Mouse (Mus musculus): Measurements from ENCODE around the gene Srebf1. TPM values are rescaled to one million over a fixed set of nuclear protein-coding genes. Genes with fewer than 3 reads are reported as not detected.

The Srebf1 gene
- total RNA-seq, 2 experiments from 2014 or later, result 41.5 to 43.0 TPM

DNA sequence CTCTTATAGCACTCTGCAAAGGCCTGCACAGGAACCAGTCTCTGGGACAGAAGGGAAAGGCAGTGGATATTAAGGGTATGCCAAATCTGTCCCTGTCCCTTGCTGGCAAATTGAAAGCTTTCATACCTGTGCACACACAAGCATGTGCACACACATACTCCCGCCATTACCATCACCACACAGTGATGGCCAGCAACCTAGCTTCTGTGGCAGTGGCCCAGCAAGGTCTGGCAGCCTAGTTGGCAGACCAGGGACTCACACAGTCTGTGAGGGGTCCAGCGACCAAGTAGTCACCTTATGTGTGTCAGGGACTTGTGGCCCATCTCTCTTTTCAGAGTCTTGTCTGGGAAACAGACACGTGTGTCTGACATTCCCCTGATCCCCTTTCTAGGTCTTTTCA, 11.2 kb downstream of the Srebf1 start:
- intact Hi-C loops (cut with DNase I), result no loop called here
- no peak for DNase-seq (ENCODE audit: extremely low spot score in 1 of 2, low spot score in 2 of 2)

DNA sequence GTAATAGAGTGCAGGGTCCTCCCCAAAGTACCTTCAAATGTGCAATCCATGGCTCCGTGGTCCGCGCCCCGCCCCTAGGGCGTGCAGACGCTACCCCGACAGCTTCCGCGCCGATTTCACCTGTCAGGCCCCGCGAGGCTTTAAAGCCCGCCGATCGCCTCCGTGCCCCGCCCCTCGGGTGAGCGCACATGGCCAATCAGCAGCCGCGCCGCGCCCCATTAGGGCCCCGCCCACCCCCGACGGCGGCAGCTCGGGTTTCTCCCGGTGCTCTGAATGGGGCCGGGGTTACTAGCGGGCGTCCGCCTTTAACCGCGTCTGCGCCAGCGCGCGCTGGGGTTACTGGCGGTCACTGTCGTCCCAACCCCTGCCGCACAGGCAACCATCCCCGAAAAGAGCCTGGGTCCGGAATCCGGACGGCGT, 12.1 kb downstream of the Srebf1 start:
- intact Hi-C loops (cut with DNase I), result no loop called here
- DNase-seq (ENCODE audit: extremely low spot score in 1 of 2, low spot score in 2 of 2), result peak; percentile 79 to 97

DNA sequence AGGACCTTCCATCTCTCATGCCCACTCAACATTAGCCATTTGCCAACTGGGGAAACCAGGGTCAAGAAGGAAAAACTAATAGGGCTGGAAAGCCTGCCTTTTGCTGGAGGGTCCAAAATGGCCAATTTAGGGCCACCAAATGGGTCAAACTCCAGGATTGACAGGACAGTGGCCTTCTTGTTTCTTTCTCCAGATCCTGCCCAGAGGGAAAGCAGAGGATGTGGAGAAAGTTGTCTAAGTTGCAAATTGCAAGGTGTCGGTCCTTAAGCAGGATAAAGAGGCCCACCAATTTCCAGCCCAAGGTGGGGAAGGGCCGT, 12.5 kb downstream of the Srebf1 start:
- DNase-seq (ENCODE audit: extremely low spot score in 1 of 2, low spot score in 2 of 2), result no peak
- intact Hi-C loops (cut with DNase I), result no loop called here

DNA sequence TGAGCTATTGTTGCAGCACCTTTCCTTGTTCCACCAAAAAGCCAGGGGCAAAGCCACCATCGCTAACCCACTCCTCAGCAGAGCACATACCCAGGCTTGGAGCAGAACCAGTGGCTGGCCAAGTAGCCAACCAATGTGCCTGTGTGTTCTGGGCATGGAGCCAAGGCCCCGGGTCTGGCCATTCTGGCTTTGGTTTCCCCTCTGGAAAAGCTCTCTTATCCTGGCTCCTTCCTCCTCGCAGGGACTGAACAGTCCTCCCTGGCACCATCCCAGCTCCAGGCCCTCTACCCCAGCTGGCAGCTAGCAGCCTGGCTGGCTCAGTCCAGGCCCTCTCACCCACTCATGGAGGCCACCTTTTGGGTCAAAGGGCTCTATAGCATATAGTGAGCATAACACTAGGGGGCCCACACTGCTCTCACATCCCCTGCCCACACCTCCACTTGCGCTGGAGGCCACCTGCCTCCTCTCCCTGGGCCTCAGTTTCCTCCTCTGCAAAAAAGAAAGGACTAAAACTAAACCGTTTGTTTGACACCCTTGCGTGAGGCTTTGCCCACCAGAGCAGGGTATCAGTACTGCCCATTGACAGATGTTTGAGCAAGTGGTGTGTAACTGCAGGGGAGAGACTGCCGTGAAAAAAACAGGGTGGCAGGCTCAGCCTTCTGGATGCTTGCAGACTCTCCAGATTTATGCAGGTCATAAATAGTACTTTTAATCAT, 13.0 kb downstream of the Srebf1 start:
- DNase-seq (ENCODE audit: extremely low spot score in 1 of 2, low spot score in 2 of 2), result peak; percentile 89 to 90
- intact Hi-C loops (cut with DNase I), result no loop called here

DNA sequence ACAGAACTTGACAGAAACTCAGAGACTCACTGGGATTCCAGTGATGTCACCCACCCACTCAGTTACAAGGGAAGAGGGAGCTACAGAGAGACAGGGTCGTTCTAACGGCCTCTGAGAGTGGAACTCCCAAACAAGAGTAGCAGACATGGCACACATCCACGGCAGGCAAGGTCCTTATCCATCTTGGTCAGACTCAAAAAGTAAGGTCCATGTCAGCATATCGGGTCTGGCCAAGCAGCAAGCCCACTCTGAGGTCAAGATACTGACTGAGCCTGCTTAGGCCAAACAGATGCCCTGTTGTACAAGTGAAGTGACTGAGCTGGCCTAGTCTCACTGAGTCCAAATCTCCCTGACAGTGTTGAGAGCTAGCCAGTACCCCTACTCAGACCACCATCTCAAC, 13.7 kb downstream of the Srebf1 start:
- DNase-seq (ENCODE audit: extremely low spot score in 1 of 2, low spot score in 2 of 2), result no peak
- intact Hi-C loops (cut with DNase I), result no loop called here

DNA sequence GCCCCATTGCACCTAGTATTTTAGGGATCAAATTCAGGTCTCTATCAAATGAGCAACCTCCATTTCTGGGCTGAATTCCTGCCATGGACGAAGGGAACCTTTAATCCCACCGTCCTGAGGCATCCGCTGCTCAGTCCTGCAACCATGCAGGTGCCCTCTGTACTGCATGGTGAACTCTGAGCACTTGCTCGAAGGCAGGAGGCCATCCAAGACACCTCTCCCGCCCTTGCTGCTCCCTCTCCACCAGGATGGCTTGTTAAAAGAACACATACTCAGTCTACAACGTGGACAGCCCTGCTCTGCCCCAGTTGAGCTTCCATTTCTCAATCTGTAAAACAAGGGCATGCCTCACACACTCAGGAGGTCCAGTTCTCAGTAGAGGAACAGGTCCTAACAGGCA, 14.2 kb downstream of the Srebf1 start:
- intact Hi-C loops (cut with DNase I), result no loop called here
- DNase-seq (ENCODE audit: extremely low spot score in 1 of 2, low spot score in 2 of 2), result no peak

DNA sequence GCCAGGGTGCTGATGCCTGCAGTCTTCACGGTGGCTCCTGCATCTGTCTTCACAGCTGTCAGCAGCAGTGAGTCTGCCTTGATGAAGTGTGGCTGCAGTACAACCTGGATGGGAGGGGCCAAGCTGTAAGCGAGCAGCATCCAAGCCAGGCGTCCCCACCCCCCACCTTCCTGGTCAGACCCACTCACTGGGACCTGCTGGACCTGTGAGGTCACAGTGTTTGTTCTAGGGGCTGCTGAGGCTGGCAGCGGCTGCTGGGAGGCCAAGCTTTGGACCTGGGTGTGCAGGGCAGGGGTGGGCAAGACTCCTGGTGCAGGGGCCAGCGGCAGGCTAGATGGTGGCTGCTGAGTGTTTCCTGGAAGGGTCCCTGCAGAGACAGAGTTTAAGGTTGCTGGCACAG, 16.2 kb downstream of the Srebf1 start:
- intact Hi-C loops (cut with DNase I), result no loop called here
- peak in 1 of 2 experiments; percentile 51 for DNase-seq (ENCODE audit: extremely low spot score in 1 of 2, low spot score in 2 of 2)

DNA sequence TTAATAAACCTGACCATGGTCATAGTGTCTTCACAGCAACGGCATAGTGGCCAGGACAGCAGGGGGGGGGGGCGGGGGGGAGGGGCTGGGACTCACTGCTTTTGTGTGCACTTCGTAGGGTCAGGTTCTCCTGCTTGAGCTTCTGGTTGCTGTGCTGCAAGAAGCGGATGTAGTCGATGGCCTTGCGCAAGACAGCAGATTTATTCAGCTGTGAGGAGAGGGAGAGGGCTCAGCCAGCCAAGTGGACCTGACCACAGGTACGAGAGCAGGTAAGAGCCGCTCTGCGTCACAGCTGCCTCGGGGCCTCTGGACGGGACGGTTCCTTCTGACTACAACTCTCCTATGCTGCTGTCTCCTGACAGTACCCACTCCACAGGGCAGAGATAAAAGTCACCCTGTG, 17.4 kb downstream of the Srebf1 start:
- intact Hi-C loops (cut with DNase I), result no loop called here
- no peak for DNase-seq (ENCODE audit: extremely low spot score in 1 of 2, low spot score in 2 of 2)

DNA sequence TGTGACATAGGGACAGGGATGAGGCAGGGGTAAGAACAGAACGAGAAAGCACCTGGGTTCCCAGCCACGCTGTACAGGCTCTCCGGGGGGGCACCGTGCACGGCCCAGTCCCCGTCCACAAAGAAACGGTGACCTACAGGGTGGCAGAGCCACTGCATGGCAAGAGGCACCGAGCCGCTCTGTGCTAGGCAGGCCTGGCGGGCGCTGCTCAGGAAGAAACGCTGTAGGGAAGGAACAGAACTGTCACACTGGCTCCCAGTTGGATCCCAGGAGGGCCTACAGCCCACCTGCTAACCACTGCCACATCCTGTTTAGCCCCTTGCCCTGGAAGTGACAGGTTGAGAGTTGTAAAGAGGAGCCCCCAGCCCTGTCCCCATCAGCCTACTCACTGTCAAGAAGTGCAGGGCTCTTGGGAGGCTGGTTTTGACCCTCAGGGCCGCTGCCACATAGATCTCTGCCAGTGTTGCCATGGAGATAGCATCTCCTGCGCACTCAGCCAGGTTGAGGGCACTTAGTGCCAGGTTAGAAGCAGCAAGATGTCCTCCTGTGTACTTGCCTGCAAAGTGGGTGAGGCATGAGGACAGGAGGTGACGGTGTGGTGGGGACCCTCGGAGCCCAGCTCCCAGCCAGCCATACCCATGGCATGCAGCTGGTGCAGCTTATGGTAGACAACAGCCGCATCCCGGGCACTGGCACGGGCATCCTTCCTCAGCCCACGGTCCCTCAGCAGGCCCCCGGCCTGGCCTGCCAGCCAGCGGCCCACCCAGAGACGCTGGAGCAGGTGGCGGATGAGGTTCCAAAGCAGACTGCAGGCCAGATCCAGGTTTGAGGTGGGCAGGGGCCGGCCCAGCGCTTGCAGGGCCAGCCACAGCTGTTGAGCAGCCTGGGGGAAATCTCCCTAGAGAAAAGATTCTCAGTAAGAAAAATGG, 19.4 kb downstream of the Srebf1 start:
- DNase-seq (ENCODE audit: extremely low spot score in 1 of 2, low spot score in 2 of 2), result no peak
- intact Hi-C loops (cut with DNase I), result no loop called here

DNA sequence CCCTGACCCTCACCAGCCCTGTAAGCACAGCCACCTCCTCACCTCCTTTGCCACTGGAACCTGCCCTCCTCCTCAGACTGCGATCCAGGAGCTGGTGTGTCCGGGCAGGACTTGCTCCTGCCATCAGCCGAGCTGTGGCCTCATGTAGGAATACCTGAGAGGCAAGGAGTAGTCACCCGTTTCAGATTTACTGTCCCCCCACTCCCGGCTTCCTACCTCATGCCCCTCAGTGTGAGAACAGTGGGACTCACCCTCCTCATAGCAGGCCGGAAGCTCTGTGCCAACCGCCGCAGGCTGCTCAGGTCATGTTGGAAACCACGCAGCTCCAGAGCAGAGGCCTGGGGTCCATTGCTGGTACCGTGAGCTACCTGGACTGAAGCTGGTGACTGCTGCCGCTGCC, 22.0 kb downstream of the Srebf1 start:
- DNase-seq (ENCODE audit: extremely low spot score in 1 of 2, low spot score in 2 of 2), result no peak
- intact Hi-C loops (cut with DNase I), result no loop called here

DNA sequence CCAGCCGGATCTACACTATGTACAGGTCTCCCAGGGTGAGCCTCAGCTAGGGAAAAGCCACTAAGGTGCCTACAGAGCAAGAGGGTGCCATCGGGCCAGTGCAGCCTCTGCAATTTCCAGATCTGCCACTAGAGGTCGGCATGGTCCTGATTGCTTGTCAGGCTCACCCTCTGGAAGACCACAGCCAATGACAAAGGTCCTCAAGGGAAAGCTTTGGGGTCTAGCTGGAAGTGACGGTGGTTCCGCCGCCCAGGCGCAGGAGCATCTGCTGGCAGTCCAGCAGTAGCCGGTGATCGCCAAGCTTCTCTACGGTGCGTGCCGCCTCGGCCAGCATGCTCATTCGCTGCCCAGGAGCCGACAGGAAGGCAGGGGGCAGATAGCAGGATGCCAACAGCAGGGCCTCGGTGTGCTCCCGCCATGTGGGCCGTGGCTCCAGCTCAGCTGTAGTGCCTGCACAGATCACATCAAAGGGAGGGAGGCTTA, 22.6 kb downstream of the Srebf1 start:
- peak; percentile 89 for DNase-seq (ENCODE audit: extremely low spot score in 1 of 2, low spot score in 2 of 2)
- intact Hi-C loops (cut with DNase I), result loop anchor here (2.0 to 5.0 kb wide), 2 partner anchors 93 to 213 kb away; no protein-coding TSS in a partner anchor

DNA sequence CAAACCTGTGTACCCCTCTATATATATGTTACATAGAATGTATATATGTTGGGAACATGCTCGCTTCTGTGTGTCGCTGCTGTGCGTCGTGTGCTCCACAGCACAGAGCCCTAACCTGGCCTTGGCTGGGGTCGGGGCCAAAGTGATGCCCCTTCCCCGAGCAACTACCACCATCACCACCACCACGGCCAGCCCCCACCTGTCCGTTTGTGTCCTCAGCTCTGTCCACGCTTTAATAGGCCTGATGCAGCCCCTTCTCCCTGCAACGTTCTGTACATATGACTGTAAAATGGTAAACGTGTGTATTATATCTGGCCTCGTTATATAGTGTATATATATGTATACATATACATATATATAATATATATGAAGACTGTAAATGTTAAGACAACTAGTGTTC, 23.7 kb downstream of the Srebf1 start:
- DNase-seq (ENCODE audit: extremely low spot score in 1 of 2, low spot score in 2 of 2), result no peak
- intact Hi-C loops (cut with DNase I), result loop anchor here (2.0 to 5.0 kb wide), 2 partner anchors 94 to 214 kb away; no protein-coding TSS in a partner anchor

DNA sequence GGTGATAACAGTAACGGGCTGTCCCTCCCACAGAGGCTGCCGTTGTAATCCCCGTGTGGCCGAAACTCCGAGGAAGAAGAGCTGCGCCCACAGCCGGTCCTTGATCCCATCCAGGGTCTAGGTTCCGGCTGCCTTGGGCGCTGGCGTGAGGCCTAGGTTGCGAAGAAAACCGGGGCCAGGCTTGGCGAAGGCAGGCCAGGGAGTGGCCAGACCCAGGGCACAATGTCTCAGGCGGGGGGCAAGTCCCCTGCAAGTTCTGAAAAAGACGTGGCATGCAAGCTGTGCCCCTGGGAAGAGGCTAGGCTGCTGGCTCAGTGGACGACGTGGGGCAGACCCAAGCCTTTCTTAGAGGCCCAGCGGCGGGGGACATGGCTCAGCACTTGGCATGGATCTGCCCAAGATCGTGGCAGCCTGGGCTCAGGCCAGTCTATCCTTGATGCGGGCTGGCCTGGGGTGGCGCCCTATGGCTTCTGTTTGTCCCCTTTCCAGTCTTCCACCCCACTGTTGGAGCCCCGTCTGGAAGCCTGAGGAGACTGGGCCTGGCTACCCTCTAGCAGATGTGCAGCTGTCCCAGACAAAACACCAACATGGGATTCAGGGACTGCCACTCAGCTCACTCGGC, 24.3 kb downstream of the Srebf1 start:
- intact Hi-C loops (cut with DNase I), result loop anchor here (2.0 to 5.0 kb wide), 2 partner anchors 95 to 214 kb away; no protein-coding TSS in a partner anchor
- DNase-seq (ENCODE audit: extremely low spot score in 1 of 2, low spot score in 2 of 2), result no peak

DNA sequence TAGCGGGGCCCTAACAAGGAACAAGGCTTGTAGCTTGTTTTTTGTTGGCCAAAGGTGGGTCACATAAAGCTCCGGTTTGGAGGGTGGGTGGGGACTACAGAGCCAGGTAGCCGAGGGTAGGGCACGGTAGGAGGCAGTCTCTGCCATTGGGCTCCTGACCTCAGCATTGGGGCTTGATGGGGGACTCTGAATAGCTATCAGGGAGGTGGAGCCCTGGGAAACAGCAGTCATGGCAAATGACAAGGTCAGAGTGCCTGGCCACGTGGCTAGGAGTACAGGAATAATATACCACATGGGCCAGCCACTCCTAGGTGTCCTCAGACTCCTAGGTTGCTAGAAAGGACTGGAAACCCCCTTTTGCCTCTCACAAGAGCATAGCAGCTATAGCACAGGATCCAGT, 26.0 kb downstream of the Srebf1 start:
- intact Hi-C loops (cut with DNase I), result loop anchor here (5.0 kb wide), 1 partner anchor 216 kb away; no protein-coding TSS in a partner anchor
- no peak for DNase-seq (ENCODE audit: extremely low spot score in 1 of 2, low spot score in 2 of 2)

DNA sequence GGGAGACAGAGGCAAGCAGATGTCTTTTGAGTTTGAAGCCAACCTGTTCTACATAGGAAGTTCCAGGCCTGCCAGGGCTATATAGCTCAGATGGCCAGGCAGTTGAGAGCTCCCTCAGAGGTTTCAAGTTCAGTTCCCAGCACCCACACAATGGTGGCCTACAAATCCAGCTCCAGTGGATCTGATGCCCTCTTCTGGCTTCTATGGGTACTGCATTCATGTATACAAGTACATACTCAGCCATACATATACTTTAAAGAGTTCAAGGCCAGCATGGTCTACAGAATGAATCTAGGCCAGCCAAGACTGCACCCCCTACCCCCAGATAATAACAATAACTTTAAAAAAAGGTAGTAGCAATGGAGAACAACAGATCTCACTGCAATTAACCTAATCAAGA, 27.3 kb downstream of the Srebf1 start:
- DNase-seq (ENCODE audit: extremely low spot score in 1 of 2, low spot score in 2 of 2), result no peak
- intact Hi-C loops (cut with DNase I), result loop anchor here (5.0 kb wide), 1 partner anchor 217 kb away; no protein-coding TSS in a partner anchor

DNA sequence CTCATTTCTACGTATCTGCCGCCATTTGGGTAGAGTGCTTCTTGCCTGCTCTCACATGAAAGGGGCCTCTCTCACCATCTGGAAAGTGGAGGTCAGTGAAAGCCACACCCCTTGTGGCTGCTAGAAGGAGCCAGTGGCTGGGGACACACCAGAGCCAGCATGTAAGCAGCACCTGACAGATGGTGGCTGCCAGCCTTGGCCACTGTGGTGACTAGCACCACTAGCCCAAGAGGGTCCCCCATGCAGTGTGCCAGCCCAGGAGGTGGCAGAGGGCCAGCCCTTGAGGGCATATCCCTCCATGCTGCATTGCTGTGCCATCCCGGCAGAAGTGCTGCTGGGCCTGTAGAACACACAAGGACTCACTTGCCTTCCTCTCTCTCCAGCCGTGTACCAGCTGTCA, 28.8 kb downstream of the Srebf1 start:
- intact Hi-C loops (cut with DNase I), result no loop called here
- peak in 1 of 2 experiments; percentile 60 for DNase-seq (ENCODE audit: extremely low spot score in 1 of 2, low spot score in 2 of 2)

DNA sequence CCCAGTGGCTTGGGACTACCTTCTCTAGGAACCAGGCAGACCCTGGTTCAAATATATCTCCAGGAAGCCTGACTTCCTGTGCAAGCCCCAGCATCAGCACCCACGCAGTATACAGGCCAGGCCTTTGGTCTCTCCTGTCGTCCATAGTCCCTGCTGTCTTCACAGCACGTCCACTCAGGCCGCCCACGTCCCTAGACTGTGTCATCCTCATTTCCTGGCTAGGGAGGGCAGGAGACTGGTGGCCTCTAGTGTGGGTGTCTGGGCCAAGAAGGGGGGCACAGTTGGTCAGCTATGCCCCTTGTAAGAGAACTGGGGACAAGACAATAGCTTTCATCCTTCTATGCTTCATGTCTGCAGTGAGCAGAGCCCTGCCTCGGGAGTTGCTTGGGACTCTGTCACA, 29.8 kb downstream of the Srebf1 start:
- intact Hi-C loops (cut with DNase I), result no loop called here
- DNase-seq (ENCODE audit: extremely low spot score in 1 of 2, low spot score in 2 of 2), result peak in 1 of 2 experiments; percentile 33

DNA sequence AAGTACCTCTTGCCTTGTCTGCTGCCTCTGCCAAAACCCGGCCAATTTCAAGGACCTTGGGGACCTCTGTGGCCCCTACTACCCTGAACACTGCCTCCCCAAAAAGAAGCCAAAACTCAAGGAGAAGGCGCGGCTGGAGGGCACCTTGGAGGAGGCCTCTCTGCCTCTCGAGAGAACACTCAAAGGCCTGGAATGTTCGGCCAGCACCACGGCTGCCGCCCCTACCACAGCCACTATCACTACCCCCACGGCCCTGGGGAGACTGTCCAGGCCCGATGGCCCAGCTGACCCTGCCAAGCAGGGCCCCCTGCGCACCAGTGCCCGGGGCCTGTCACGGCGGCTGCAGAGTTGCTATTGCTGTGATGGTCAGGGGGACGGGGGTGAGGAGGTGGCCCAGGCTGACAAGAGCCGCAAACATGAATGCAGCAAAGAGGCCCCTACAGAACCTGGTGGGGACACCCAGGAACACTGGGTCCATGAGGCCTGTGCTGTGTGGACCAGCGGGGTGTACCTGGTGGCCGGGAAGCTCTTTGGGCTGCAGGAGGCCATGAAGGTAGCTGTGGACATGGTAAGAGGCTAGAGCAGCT, 32.2 kb downstream of the Srebf1 start:
- peak in 1 of 2 experiments; percentile 39 for DNase-seq (ENCODE audit: extremely low spot score in 1 of 2, low spot score in 2 of 2)
- intact Hi-C loops (cut with DNase I), result no loop called here

DNA sequence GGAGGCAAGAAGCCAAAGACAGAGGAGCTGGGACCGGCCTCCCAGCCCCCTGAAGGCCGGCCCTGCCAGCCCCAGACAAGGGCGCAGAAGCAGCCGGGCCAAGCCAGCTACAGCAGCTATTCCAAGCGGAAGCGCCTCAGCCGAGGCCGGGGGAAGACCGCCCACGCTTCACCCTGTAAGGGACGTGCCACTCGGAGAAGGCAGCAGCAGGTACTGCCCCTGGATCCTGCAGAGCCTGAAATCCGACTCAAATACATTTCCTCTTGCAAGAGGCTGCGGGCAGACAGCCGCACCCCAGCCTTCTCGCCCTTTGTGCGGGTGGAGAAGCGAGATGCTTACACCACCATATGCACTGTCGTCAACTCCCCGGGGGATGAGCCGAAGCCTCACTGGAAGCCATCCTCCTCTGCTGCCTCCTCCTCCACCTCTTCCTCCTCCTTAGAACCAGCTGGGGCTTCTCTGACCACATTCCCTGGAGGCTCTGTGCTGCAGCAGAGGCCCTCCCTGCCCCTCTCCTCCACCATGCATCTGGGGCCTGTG, 32.8 kb downstream of the Srebf1 start:
- peak in 1 of 2 experiments; percentile 55 for DNase-seq (ENCODE audit: extremely low spot score in 1 of 2, low spot score in 2 of 2)

More for the DNA sequence above, 32.8 kb downstream of the Srebf1 start:
- intact Hi-C loops (cut with DNase I), result no loop called here
